Mouse (Mus musculus) kidney, adult 2 months (tissue): ENCODE data around the gene Gm47791.

Experiments
- CTCF ChIP-seq: fragments of 200-500 bp; conservative IDR thresholded peaks from 2 replicates; pipeline ENCODE4 v1.5.1; 2011; ENCODE audit warnings: low read depth, mild to moderate bottlenecking, control low read depth, low read length, moderate library complexity, mixed read lengths; ENCODE audit not compliant: insufficient read depth, insufficient read length
- POLR2A ChIP-seq: fragments of 200-500 bp; IDR thresholded peaks from one replicate; pipeline ENCODE4 v1.6.1; 2011; ENCODE audit warnings: low read depth, low read length, control low read depth

DNA sequence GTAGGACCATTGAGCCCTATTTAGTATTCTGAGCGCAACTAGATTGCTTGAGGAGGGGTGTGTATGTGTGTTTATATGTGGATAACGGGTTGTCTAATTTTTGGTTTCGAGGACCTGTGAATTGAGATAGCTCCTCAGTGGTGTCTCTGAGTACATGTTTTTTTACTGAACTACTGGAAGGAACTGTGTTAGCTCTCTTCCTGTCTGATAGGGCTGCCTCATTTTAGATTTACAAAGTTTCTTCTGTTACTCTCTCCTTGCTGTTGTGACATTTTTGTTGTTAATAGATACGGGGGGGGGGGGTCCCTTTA is 45.2 kb downstream of the Gm47791 start:
- TF ChIP-seq POLR2A (no peak), CTCF (no peak)
